Mouse (Mus musculus): ENCODE measurements around the gene Gga1. TPM values are rescaled to one million over a fixed set of nuclear protein-coding genes. Genes with fewer than 3 reads are reported as not detected.

Gene Gga1
- polyA plus RNA-seq, 1 experiment from 2014 or later = 19.6 TPM

DNA sequence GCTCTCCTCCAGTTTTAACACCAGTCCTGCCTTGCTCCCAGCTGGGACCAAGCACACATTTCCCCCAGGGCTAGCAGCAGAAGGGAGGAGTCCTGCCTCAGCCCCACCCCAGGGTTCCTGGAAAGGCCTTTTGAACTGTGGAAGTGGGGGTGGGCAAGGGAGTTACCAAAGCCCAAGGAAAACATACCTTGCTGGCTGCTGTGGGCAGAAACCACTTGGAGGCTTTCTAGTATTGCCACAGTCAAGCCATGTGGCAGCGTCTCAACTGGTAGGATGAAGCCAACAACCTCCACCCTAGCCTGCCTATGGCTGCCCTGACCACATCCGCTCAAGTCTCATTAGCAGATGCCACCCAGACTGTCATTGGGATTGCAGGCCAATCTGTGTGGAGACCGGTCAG, 19.2 kb downstream of the Gga1 start:
- WGBS (ENCODE audit: insufficient replicate concordance) = 40% methylated on average over 3 of the region's 3 CpGs
- H3K4me3 ChIP-seq (ENCODE audit: low read depth, low read length) = no peak overlapping the region
- peaks cover 5% of the 10 kb centered on the region for H3K36me3 ChIP-seq (ENCODE audit: control insufficient read depth, insufficient read depth)
- no peaks in the 10 kb centered on the region for H3K27me3 ChIP-seq (ENCODE audit: control insufficient read depth, insufficient read depth, low read depth, low read length)
- no peak overlapping the region for H3K9ac ChIP-seq (ENCODE audit: low read depth, low read length)
- H3K27ac ChIP-seq (ENCODE audit: low read length) = peak overlapping the region; percentile 54
- peaks cover 81% of the 10 kb centered on the region for H3K4me1 ChIP-seq (ENCODE audit: control insufficient read depth, low read depth, low read length)
- no peak for ATAC-seq (ENCODE audit: low read depth)
- no peaks in the 10 kb centered on the region for H3K9me3 ChIP-seq (replicated peaks; ENCODE audit: control insufficient read depth, low read length)
- no peak overlapping the region for H3K4me2 ChIP-seq (ENCODE audit: low read depth, low read length)

DNA sequence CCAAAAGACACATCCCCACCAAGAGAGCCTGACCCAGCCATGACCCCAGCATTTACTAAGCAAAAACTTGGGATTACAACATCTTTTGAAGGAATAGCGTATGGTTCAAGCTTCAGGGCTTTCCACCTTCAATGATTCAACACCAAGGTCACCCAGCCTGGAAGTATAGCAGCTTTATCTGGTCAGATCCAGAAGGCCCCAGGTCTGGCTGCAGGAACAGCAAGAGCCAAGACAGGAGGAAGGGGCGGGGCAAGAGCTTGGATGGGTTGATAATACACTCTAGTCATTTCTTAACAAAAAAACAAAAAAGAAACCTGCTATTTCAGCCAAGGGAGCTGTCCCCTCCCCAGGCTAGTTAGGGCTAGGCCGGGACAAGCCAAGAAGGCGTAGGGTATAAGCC, 20.5 kb downstream of the Gga1 start:
- H3K4me1 ChIP-seq (ENCODE audit: control insufficient read depth, low read depth, low read length) = peaks cover 80% of the 10 kb centered on the region
- H3K9me3 ChIP-seq (replicated peaks; ENCODE audit: control insufficient read depth, low read length) = no peaks in the 10 kb centered on the region
- ATAC-seq (ENCODE audit: low read depth) = no peak
- H3K27ac ChIP-seq (ENCODE audit: low read length) = peak overlapping the region; percentile 61
- peak overlapping the region; percentile 24 for H3K4me2 ChIP-seq (ENCODE audit: low read depth, low read length)
- H3K36me3 ChIP-seq (ENCODE audit: control insufficient read depth, insufficient read depth) = no peaks in the 10 kb centered on the region; the same call in 1 of the 2 replicates
- 26% methylated on average over 4 of the region's 4 CpGs for WGBS (ENCODE audit: insufficient replicate concordance)
- H3K9ac ChIP-seq (ENCODE audit: low read depth, low read length) = no peak overlapping the region
- no peak overlapping the region for H3K4me3 ChIP-seq (ENCODE audit: low read depth, low read length)
- no peaks in the 10 kb centered on the region for H3K27me3 ChIP-seq (ENCODE audit: control insufficient read depth, insufficient read depth, low read depth, low read length)

DNA sequence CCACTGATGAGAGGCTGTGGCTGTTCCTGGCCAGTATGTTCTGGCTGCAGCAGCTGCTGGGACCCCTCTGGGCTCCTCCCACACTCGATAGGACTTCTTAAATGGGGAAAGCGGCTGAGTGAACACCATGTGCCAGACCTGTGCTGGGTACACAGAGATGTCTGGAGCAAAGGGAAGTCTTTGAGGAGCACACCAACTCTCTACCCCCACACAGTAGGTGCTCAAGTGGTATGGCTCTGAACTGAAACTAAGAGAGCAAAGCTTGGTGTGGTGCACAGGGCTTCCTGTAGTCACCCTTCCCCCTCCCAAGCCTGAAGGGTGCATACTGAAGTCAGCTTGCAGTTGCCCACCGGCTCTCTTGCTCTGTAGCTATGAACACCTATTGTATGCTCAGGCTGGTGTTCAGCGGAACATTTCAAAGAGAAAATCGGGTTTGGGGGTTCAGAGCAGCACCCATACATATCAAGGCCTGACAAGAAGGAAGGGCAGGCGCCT, 21.6 kb downstream of the Gga1 start:
- H3K4me3 ChIP-seq (ENCODE audit: low read depth, low read length) = peak overlapping the region; percentile 77
- no peaks in the 10 kb centered on the region for H3K27me3 ChIP-seq (ENCODE audit: control insufficient read depth, insufficient read depth, low read depth, low read length)
- peak overlapping the region; percentile 81 for H3K4me2 ChIP-seq (ENCODE audit: low read depth, low read length)
- no peaks in the 10 kb centered on the region for H3K9me3 ChIP-seq (replicated peaks; ENCODE audit: control insufficient read depth, low read length)
- 18% methylated on average over 6 of the region's 6 CpGs for WGBS (ENCODE audit: insufficient replicate concordance)
- H3K36me3 ChIP-seq (ENCODE audit: control insufficient read depth, insufficient read depth) = peaks cover 2% of the 10 kb centered on the region; the same call in 1 of the 2 replicates
- ATAC-seq (ENCODE audit: low read depth) = no peak
- H3K27ac ChIP-seq (ENCODE audit: low read length) = peak overlapping the region; percentile 61
- H3K9ac ChIP-seq (ENCODE audit: low read depth, low read length) = peak overlapping the region; percentile 42
- peaks cover 79% of the 10 kb centered on the region for H3K4me1 ChIP-seq (ENCODE audit: control insufficient read depth, low read depth, low read length)

DNA sequence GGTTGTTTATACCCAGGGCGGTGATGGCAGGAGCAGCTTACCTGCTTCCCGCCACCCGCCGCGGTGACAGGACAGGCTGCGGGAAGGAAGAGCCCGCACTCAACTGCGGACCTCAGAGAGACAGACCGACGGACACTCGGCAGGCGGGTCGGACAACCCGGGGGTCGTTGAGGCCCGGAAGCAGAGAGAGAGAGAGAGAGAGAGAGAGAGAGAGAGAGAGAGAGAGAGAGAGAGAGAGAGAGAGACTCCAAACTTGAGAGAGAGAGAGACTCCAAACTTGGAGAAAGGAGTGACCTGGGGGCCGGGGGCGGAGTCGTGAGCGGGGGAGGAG, 22.4 kb downstream of the Gga1 start, which contains the start of gene Gm49510:
Gene Gm49510 (plus strand): TSS at position 259 of the 331 bp plus-strand sequence.
- peaks cover 73% of the 10 kb centered on the region for H3K4me1 ChIP-seq (ENCODE audit: control insufficient read depth, low read depth, low read length)

DNA sequence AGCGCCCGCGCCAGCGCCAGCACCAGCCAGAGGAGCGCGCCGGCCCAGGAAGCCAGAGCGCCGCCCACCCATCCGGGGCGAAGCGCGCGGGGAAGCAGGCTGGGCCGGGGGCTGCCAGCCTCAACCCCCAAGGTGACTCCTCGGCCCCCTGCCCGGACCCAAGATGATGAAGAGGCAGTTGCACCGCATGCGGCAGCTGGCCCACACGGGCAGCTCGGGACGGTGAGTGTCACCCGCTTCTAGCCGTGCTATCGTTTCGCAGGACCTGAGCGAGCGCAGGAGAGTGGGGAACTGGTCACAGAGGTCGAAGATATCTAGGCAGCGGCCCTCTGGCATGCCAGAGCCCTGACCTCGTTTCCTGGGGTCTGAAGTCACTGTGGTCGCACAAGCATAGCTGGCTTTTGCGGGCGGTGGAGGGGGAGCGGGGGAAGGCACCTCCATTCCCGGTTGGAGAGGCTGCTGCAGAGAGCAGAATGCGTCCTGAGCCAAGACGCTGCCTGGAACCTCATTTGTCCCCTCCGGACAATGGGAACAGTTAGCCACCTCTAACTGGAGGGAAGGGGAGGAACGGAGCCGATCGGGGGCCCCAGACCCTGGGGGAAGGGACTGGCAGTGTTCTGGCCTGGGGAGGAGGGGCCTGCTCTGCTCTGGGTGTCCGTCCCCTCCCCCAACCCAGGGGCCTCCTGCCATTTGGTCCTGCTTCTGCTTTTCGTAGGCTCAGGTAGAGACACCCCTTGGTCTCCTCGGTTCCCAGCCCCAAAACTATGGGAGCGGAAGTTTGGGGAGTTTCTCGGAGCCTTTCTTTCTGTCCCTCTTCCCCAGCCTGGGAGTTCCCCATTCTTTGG, 23.0 kb downstream of the Gga1 start, which contains the start of gene Sh3bp1:
Gene Sh3bp1 (plus strand): TSS at position 29 of the 845 bp plus-strand sequence.
- WGBS (ENCODE audit: insufficient replicate concordance) = under 1% methylated on average over 47 of the region's 47 CpGs
- ATAC-seq (ENCODE audit: low read depth) = peak; percentile 63

More for the DNA sequence above, 22.4 kb downstream of the Gga1 start, which contains the start of gene Gm49510:
- Histone ChIP-seq H3K36me3 (ENCODE audit: control insufficient read depth, insufficient read depth) (peaks cover 4% of the 10 kb centered on the region; the same call in 1 of the 2 replicates), H3K9me3 (replicated peaks; ENCODE audit: control insufficient read depth, low read length) (no peaks in the 10 kb centered on the region), H3K9ac (ENCODE audit: low read depth, low read length) (peak within 1 kb of the TSS; percentile 77), H3K27me3 (ENCODE audit: control insufficient read depth, insufficient read depth, low read depth, low read length) (no peaks in the 10 kb centered on the region), H3K27ac (ENCODE audit: low read length) (peak within 1 kb of the TSS; percentile 70), H3K4me2 (ENCODE audit: low read depth, low read length) (peak within 1 kb of the TSS; percentile 81), H3K4me3 (ENCODE audit: low read depth, low read length) (peak within 1 kb of the TSS; percentile 77)
- ATAC-seq (ENCODE audit: low read depth) = no peak
- WGBS (ENCODE audit: insufficient replicate concordance) = 2% methylated on average over 20 of the region's 20 CpGs

DNA sequence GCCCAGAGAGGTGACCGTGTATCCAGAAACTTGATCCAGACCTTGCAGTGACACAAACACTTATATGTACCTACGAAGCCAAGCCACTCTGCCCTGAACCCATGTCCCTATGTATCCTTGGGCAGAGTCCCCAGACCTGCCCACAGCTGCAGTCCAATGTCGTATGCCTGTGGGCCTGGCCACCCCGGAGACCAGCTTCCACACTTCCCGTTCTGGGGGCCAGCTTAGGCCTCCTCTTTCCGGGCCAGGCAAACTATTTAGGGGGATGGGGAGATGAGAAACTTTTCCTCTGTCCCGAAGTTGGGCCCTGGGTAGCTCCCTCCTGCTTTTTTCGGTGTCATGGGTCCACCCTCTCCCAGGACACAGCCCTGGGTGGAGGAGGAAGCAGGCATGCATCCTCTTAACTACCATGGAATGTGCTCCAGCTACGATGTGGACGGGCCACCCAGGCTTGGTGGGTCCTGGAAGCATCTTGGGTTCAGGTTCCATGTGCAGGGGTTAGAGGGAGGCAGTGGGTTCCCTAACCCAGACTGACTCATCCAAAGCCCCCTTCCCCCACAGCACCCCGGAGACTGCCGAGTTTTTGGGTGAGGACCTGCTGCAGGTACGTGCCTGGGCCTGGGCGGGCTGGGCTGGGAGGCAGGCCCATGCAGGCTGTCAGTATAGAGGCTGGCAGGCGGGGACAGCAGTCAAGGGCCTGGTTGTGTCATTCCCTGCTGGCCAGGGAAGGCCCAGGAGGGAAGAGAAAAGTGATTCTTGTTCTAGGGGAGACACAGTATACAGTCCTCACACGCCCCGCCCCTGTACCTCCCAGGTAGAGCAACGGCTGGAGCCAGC, 23.8 kb downstream of the Gga1 start:
- Histone ChIP-seq H3K27ac (ENCODE audit: low read length) (peak overlapping the region; percentile 70), H3K4me1 (ENCODE audit: control insufficient read depth, low read depth, low read length) (peaks cover 58% of the 10 kb centered on the region), H3K36me3 (ENCODE audit: control insufficient read depth, insufficient read depth) (peaks cover 4% of the 10 kb centered on the region; the same call in 1 of the 2 replicates), H3K9me3 (replicated peaks; ENCODE audit: control insufficient read depth, low read length) (no peaks in the 10 kb centered on the region), H3K4me2 (ENCODE audit: low read depth, low read length) (peak overlapping the region; percentile 81), H3K9ac (ENCODE audit: low read depth, low read length) (peak overlapping the region; percentile 77), H3K27me3 (ENCODE audit: control insufficient read depth, insufficient read depth, low read depth, low read length) (no peaks in the 10 kb centered on the region), H3K4me3 (ENCODE audit: low read depth, low read length) (peak overlapping the region; percentile 77)
- 16% methylated on average over 18 of the region's 18 CpGs for WGBS (ENCODE audit: insufficient replicate concordance)
- ATAC-seq (ENCODE audit: low read depth) = no peak

More for the DNA sequence above, 23.0 kb downstream of the Gga1 start, which contains the start of gene Sh3bp1:
- H3K27me3 ChIP-seq (ENCODE audit: control insufficient read depth, insufficient read depth, low read depth, low read length) = no peaks in the 10 kb centered on the region
- H3K4me3 ChIP-seq (ENCODE audit: low read depth, low read length) = peak within 1 kb of the TSS; percentile 77
- H3K36me3 ChIP-seq (ENCODE audit: control insufficient read depth, insufficient read depth) = peaks cover 4% of the 10 kb centered on the region; the same call in 1 of the 2 replicates
- peak within 1 kb of the TSS; percentile 81 for H3K4me2 ChIP-seq (ENCODE audit: low read depth, low read length)
- H3K9me3 ChIP-seq (replicated peaks; ENCODE audit: control insufficient read depth, low read length) = no peaks in the 10 kb centered on the region
- peaks cover 67% of the 10 kb centered on the region for H3K4me1 ChIP-seq (ENCODE audit: control insufficient read depth, low read depth, low read length)
- H3K27ac ChIP-seq (ENCODE audit: low read length) = peak within 1 kb of the TSS; percentile 70
- peak within 1 kb of the TSS; percentile 77 for H3K9ac ChIP-seq (ENCODE audit: low read depth, low read length)

DNA sequence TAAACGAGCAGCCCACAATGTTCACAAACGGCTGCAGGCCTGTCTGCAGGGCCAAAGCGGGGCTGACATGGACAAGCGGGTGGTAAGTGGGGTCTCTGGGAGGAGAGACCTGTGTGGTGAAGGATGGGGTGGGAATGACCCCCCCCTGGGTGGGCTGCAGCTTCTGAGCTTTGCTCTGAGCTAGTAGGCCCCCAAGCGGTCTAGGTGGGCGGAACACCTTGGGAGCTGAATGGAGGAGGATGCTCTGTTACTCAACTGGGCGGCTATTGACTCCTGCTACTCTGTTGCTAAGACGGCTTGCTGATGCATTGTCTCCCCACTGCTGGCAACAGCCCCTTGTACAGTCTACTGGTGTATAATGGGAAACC, 24.4 kb downstream of the Gga1 start:
- no peak for ATAC-seq (ENCODE audit: low read depth)
- WGBS (ENCODE audit: insufficient replicate concordance) = 76% methylated on average over 8 of the region's 8 CpGs
- Histone ChIP-seq H3K9me3 (replicated peaks; ENCODE audit: control insufficient read depth, low read length) (no peaks in the 10 kb centered on the region), H3K27me3 (ENCODE audit: control insufficient read depth, insufficient read depth, low read depth, low read length) (no peaks in the 10 kb centered on the region), H3K4me1 (ENCODE audit: control insufficient read depth, low read depth, low read length) (peaks cover 52% of the 10 kb centered on the region), H3K36me3 (ENCODE audit: control insufficient read depth, insufficient read depth) (peaks cover 7% of the 10 kb centered on the region), H3K4me3 (ENCODE audit: low read depth, low read length) (no peak overlapping the region), H3K9ac (ENCODE audit: low read depth, low read length) (no peak overlapping the region), H3K27ac (ENCODE audit: low read length) (no peak overlapping the region), H3K4me2 (ENCODE audit: low read depth, low read length) (peak overlapping the region; percentile 81)

DNA sequence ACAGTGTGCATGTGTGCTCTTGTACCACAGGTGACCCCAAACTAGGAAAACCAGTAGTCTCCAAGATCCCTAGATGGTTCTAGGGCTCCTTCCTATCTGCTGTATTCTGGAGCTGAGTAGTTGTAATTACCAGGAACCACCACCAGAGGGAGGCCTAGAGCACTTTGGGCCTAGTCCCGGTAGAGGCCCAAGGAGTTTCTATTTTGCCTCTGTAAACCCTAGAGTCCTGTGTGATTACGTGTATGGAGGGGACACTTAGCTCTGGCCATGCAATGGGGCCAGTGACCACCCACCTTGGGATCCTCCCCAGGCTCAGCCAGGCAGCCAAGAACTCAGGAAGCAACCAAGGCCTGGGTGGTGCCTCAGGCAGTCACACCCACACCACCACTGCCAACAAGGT, 26.3 kb downstream of the Gga1 start:
- Histone ChIP-seq H3K27me3 (ENCODE audit: control insufficient read depth, insufficient read depth, low read depth, low read length) (no peaks in the 10 kb centered on the region), H3K4me1 (ENCODE audit: control insufficient read depth, low read depth, low read length) (peaks cover 34% of the 10 kb centered on the region), H3K9me3 (replicated peaks; ENCODE audit: control insufficient read depth, low read length) (no peaks in the 10 kb centered on the region), H3K4me2 (ENCODE audit: low read depth, low read length) (no peak overlapping the region), H3K9ac (ENCODE audit: low read depth, low read length) (no peak overlapping the region), H3K4me3 (ENCODE audit: low read depth, low read length) (no peak overlapping the region), H3K27ac (ENCODE audit: low read length) (no peak overlapping the region), H3K36me3 (ENCODE audit: control insufficient read depth, insufficient read depth) (peaks cover 13% of the 10 kb centered on the region)
- WGBS (ENCODE audit: insufficient replicate concordance) = 2% methylated on average over 2 of the region's 2 CpGs
- no peak for ATAC-seq (ENCODE audit: low read depth)
